Mouse (Mus musculus): Measurements from ENCODE around the gene Gdf2. TPM values are rescaled to one million over a fixed set of nuclear protein-coding genes. Genes with fewer than 3 reads are reported as not detected.

Gdf2 gene
- polyA plus RNA-seq, 1 experiment from 2014 or later, result not detected

DNA sequence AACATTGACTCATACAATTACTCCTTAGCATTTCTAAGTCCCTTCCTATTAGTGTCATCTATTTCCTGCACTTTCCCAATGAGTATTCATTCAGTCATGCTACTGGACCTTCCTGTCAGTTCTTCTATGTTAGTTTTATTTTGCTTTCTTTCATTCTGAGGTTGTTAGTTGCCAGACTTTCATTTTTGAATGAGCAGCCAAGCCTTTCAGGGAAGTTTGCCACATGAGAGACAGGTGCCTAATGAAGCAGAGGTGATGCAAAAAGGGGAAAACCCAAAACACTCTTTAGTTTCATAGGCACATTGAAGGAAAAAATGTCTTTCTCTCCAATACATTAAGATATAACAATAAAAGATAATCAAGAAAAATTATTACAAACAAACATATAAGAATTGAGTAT lies 36.0 kb upstream of the Gdf2 start:
- H3K9me3 ChIP-seq (ENCODE audit: control insufficient read depth), result no peaks in the 10 kb centered on the region
- H3K4me3 ChIP-seq (ENCODE audit: low read depth, low read length), result no peak overlapping the region
- H3K27ac ChIP-seq (ENCODE audit: low read depth, low read length), result no peak overlapping the region
- no peaks in the 10 kb centered on the region for H3K36me3 ChIP-seq (ENCODE audit: control insufficient read depth, insufficient read depth)
- H3K4me1 ChIP-seq (replicated peaks; ENCODE audit: control insufficient read depth, insufficient read depth, low read length), result no peaks in the 10 kb centered on the region
- ATAC-seq, result no peak
- no peak for TF ChIP-seq CTCF (IDR thresholded peaks at IDR 0.05; ENCODE audit: low read depth)
- H3K4me2 ChIP-seq (replicated peaks; ENCODE audit: low read depth), result no peak overlapping the region
- H3K9ac ChIP-seq (ENCODE audit: low read depth, low read length), result no peak overlapping the region
- H3K27me3 ChIP-seq (replicated peaks; ENCODE audit: control insufficient read depth, insufficient read depth, low read length), result no peaks in the 10 kb centered on the region

DNA sequence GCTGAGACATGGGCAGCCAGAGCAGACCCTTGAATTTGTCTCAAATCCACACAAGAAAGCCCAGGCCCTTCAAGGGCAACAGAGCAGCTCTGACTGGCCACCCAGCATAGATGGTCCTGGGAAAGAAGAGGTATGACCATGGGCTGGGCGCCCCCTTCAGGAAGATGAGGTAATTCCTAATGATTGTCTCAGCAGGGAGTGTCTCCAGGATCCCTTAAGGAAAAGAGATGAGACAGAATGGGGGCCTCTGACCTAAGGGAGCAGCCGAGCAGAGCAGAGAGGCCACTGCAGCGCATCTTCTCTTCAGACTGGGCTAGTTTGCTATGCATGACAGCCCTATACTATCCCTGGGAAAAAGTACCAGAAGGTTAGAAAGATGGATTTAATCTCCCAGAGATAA lies 27.1 kb upstream of the Gdf2 start:
- ATAC-seq, result 0 out of 2 replicates have a peak, but pooled peaks have one; percentile 19
- no peak overlapping the region for H3K4me3 ChIP-seq (ENCODE audit: low read depth, low read length)
- H3K36me3 ChIP-seq (ENCODE audit: control insufficient read depth, insufficient read depth), result no peaks in the 10 kb centered on the region
- H3K9me3 ChIP-seq (ENCODE audit: control insufficient read depth), result no peaks in the 10 kb centered on the region
- no peak overlapping the region for H3K4me2 ChIP-seq (replicated peaks; ENCODE audit: low read depth)
- no peak overlapping the region for H3K9ac ChIP-seq (ENCODE audit: low read depth, low read length)
- WGBS, result 20% methylated on average over 3 of the region's 3 CpGs
- no peak overlapping the region for H3K27ac ChIP-seq (ENCODE audit: low read depth, low read length)
- H3K4me1 ChIP-seq (replicated peaks; ENCODE audit: control insufficient read depth, insufficient read depth, low read length), result no peaks in the 10 kb centered on the region
- no peaks in the 10 kb centered on the region for H3K27me3 ChIP-seq (replicated peaks; ENCODE audit: control insufficient read depth, insufficient read depth, low read length)
- peak; percentile 76 for TF ChIP-seq CTCF (IDR thresholded peaks at IDR 0.05; ENCODE audit: low read depth)

DNA sequence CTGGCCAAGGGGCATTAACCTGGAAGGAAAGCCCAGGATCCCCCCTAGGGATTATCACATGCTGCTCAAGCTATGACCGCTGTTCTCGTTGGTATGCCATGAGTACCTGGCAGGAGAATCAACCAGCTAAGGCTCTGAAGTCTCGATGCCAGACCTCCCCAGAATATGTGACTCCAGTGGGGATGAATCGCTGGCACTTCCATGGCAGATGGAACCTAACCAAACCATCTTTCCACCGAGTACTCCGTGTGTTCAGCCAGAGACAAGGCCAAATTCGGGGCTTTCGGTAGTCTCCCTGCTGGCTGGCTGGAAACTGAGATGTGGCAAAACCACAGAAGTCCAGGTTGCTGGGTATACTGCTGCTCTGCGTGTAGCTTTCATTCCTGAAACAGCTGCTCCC lies 26.6 kb upstream of the Gdf2 start:
- Histone ChIP-seq H3K9ac (ENCODE audit: low read depth, low read length) (no peak overlapping the region), H3K36me3 (ENCODE audit: control insufficient read depth, insufficient read depth) (no peaks in the 10 kb centered on the region), H3K4me1 (replicated peaks; ENCODE audit: control insufficient read depth, insufficient read depth, low read length) (no peaks in the 10 kb centered on the region), H3K27ac (ENCODE audit: low read depth, low read length) (no peak overlapping the region), H3K9me3 (ENCODE audit: control insufficient read depth) (no peaks in the 10 kb centered on the region), H3K4me3 (ENCODE audit: low read depth, low read length) (no peak overlapping the region), H3K27me3 (replicated peaks; ENCODE audit: control insufficient read depth, insufficient read depth, low read length) (no peaks in the 10 kb centered on the region), H3K4me2 (replicated peaks; ENCODE audit: low read depth) (no peak overlapping the region)
- no peak for TF ChIP-seq CTCF (IDR thresholded peaks at IDR 0.05; ENCODE audit: low read depth)
- no peak for ATAC-seq
- WGBS, result 90% methylated on average over 9 of the region's 9 CpGs

DNA sequence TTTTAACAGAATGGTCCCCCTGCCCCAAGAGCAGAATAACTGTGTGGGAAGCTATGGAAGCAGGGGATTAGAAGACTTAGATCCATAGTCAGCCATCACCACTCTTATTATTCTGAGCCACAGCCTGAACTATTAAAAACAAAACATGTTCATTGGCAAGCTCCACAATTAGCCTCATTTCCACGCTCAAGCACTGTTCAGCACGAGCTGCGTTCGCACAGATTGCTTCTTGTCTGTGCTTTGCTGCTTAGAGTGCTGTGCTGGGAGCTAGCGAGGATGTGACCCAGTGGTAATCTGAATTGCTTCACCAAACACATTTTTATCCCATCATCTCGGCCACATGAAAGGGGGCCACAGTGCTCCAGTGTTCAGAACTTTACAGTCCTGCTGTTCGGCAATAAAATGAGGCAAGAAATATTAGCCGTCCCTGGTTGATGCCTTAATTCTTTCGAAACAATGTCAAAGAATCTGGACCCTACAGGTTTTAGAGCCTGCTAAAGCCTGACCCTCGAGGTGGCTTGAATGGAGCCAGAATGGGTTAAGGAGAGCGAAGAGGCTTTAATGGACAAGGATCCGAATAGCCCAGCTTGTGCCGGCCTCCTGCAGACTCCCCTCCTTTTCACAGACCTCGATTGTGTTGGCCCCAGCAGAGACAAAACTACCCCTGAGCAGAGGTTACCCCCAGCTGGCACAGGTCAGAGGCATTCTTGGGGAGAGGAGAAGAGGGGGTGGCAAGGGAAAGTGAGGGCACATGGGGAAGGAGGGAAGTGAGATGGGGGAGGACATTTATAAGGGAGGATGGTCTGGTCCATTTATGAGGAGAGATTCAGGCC lies 19.9 kb upstream of the Gdf2 start:
- H3K27ac ChIP-seq (ENCODE audit: low read depth, low read length), result no peak overlapping the region
- 54% methylated on average over 14 of the region's 14 CpGs for WGBS
- TF ChIP-seq CTCF (IDR thresholded peaks at IDR 0.05; ENCODE audit: low read depth), result no peak
- H3K4me1 ChIP-seq (replicated peaks; ENCODE audit: control insufficient read depth, insufficient read depth, low read length), result no peaks in the 10 kb centered on the region
- H3K4me3 ChIP-seq (ENCODE audit: low read depth, low read length), result no peak overlapping the region
- H3K4me2 ChIP-seq (replicated peaks; ENCODE audit: low read depth), result no peak overlapping the region
- H3K36me3 ChIP-seq (ENCODE audit: control insufficient read depth, insufficient read depth), result no peaks in the 10 kb centered on the region
- no peak overlapping the region for H3K9ac ChIP-seq (ENCODE audit: low read depth, low read length)
- no peaks in the 10 kb centered on the region for H3K9me3 ChIP-seq (ENCODE audit: control insufficient read depth)
- ATAC-seq, result no peak
- H3K27me3 ChIP-seq (replicated peaks; ENCODE audit: control insufficient read depth, insufficient read depth, low read length), result peaks cover 37% of the 10 kb centered on the region

DNA sequence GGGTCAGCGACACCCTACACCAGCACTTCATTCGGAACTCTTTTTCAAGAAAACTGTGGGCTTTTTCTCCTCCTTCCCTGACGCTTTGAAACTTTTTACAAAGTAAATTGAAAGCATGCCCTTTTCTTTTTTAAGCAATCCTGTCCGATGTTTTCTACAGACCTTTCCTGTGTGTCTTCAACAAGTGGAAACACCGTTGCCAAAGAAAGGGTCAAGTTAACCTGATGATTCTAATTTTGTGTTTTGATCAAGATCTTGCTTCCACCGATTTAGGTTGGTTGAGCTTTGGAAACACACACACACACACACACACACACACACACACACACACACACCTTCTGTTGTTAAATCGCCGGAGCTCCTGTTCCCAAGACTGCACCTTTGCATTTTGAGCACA lies 18.1 kb upstream of the Gdf2 start:
- Histone ChIP-seq H3K9ac (ENCODE audit: low read depth, low read length) (no peak overlapping the region), H3K36me3 (ENCODE audit: control insufficient read depth, insufficient read depth) (no peaks in the 10 kb centered on the region), H3K4me3 (ENCODE audit: low read depth, low read length) (peak overlapping the region; percentile 51), H3K27me3 (replicated peaks; ENCODE audit: control insufficient read depth, insufficient read depth, low read length) (peaks cover 37% of the 10 kb centered on the region), H3K4me2 (replicated peaks; ENCODE audit: low read depth) (peak overlapping the region; percentile 85), H3K4me1 (replicated peaks; ENCODE audit: control insufficient read depth, insufficient read depth, low read length) (no peaks in the 10 kb centered on the region), H3K27ac (ENCODE audit: low read depth, low read length) (no peak overlapping the region), H3K9me3 (ENCODE audit: control insufficient read depth) (no peaks in the 10 kb centered on the region)
- no peak for ATAC-seq
- TF ChIP-seq CTCF (IDR thresholded peaks at IDR 0.05; ENCODE audit: low read depth), result no peak
- 28% methylated on average over 8 of the region's 8 CpGs for WGBS

DNA sequence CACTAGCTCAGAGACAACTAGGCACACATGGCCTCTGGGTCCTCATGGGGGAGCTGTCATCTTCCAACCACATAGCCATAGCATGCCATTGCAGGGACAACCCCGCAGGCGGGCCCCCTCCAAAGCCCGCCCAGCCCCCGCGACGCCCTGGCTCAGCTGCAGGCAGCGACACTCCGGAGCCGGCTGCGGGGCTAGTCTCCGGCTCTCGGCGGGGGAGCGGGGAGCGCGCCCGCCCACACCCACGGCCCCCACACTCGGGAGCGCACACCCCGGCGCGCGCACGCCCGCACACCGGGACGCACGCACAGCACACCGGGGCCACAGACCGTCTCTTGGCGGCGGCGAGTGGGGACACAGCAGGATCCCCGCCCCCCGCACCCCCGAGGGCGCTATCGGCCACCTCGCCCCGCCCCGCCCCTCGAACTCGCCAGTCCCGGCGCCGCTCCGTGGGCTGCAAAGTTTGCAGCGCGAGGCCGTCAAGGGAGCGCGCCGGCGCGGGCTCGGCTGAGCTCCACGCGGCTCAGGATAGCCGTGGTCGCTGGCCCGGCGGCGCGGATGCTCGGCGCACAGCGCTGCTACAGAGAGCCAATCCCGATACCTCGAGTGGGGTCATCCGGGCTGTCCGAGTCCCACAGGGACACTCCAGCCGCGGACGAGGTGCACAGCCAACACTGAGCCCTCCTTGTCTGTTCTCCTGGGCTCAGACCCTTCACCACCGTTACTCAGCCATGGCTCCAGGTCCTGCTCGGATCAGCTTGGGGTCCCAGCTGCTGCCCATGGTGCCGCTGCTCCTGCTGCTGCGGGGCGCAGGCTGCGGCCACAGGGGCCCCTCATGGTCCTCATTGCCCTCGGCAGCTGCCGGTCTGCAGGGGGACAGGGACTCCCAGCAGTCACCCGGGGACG lies 17.4 kb upstream of the Gdf2 start, which contains the start of gene Gdf10:
Gene Gdf10 (plus strand): TSS at position 420 of the 903 bp plus-strand sequence.
- ATAC-seq, result no peak
- TF ChIP-seq CTCF (IDR thresholded peaks at IDR 0.05; ENCODE audit: low read depth), result peak; percentile 25; the same call in 1 of the 2 replicates
- WGBS, result under 1% methylated on average over 63 of the region's 85 CpGs
- Histone ChIP-seq H3K36me3 (ENCODE audit: control insufficient read depth, insufficient read depth) (no peaks in the 10 kb centered on the region), H3K4me2 (replicated peaks; ENCODE audit: low read depth) (peak within 1 kb of the TSS; percentile 85), H3K9me3 (ENCODE audit: control insufficient read depth) (no peaks in the 10 kb centered on the region), H3K27me3 (replicated peaks; ENCODE audit: control insufficient read depth, insufficient read depth, low read length) (peaks cover 37% of the 10 kb centered on the region), H3K4me3 (ENCODE audit: low read depth, low read length) (peak within 1 kb of the TSS; percentile 51), H3K27ac (ENCODE audit: low read depth, low read length) (no peak within 1 kb of the TSS), H3K9ac (ENCODE audit: low read depth, low read length) (no peak within 1 kb of the TSS; the same call in 1 of the 2 replicates), H3K4me1 (replicated peaks; ENCODE audit: control insufficient read depth, insufficient read depth, low read length) (no peaks in the 10 kb centered on the region)
